Mouse (Mus musculus) kidney, adult 9 months (tissue): ENCODE measurements around the gene Espn.

ENCODE experiments used
- DNase-seq: peaks from one replicate; pipeline ENCODE4 v3.0.0; 2022

Gene Espn

DNA sequence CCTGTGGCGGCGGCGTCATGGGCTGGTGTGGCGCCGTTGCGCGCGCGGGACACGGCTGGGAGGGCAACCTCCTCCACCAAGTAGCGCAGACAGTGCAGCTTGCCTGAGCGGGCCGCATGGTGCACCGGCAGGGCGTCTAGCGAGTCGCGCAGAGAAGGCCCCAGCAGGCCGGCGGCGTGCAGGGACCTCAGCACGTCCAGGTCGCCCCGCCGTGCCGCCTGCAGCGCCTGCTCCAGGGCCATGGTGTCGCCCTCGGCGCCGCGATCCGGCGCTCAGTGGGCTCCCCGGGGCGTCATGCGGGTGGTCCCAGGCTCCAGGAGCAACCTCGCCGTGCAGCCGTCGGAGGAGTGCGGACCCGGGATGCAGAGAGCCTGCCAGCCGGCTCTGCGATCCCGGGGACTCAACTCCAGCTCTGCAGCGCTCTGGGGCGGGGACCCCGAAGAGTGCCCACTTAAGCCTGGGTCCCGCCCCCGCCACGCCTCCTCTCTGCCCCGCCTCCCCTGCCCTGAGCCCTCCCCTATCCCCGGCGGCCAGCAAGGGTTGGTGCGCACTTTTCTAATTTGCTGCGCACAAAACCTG, at the start of gene Espn:
Gene Espn (minus strand): TSS at position 406 of the 579 bp plus-strand sequence.
- peak; percentile 48 for DNase-seq

DNA sequence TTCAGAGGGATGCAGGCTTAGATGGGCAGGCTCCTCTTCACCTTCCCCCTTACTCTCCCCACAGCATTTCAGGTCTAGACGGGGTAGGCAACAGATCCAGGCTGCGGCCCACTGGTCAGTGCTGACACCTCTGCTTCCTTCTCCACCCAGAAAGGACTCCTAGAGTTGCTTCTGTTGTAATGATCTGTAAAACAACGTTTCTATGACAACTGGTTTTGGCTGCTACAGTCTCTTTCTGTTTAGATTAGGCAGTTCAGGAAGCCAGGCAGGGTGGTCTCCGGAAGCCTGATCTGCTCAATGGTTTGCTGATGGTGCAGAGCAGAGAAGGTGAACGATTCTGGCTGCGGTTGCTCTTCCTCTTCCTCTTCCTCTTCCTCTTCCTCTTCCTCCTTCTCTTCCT, 49.3 kb upstream of the Espn start:
- no peak for DNase-seq

DNA sequence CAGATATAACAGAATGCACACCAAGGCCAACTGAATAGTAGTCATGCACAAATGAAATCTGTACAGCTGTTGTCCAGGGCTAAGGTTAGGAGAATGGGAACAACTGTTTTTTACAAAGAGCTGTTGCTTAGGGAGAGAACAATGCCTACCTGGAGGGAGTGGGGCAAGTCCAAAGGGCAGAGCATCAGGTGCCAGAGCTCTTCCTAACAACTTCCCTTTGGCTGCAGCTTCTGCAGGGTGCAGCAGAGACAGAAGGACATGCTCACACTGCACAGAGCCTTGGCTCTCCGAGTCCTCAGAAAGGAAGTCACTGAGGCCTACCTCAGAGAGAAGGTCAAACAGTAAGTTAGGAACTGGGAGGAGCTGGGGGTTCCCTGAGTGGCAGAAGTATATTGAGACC, 47.4 kb upstream of the Espn start:
- DNase-seq: no peak

DNA sequence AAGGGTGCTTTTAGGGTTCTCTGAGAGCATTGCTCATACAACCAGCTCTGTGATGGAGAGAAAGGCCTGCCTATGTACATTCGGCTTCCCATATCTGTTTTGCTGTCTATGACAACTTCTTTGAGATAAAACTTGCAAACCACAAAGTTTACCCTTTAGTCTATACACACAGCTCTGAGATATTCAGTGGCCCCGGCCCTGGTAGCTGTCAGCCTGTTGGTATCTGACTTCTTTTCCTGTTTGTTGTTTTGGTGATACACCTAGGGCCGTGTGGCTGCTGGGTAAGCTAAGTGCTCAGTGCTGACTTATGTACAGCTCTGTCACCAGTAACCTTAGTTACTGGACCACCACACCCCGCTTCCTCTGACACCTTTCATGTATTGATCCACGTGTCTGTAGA, 45.4 kb upstream of the Espn start:
- DNase-seq: no peak

DNA sequence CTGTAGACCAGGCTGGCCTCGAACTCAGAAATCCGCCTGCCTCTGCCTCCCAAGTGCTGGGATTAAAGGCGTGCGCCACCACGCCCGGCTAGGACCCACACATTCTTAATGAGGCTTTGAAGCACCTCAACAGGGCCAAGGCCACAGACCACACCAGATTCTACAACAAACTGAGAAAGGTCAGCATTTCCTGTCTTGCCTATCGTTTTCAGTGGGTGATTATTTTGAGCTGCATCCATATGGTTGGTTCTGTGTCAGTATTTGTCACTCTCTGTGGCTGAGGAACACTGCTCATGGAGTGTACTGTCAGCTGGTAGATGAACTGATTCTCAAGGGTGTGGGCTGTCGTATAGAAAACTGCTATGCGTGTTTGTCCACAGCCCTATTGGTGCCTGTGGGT, 44.1 kb upstream of the Espn start:
- no peak for DNase-seq

GRCm38 (mm10) chr4:152194476-152195175, 42.5 kb upstream of the Espn start:
- peak; percentile 40 for DNase-seq

- peak; percentile 31 for DNase-seq
Observed at GRCm38 (mm10) chr4:152192569-152192968, 40.4 kb upstream of the Espn start.

GRCm38 (mm10) chr4:152190701-152191100, 38.5 kb upstream of the Espn start:
- no peak for DNase-seq

GRCm38 (mm10) chr4:152190096-152190653, 38.0 kb upstream of the Espn start:
- DNase-seq: no peak

GRCm38 (mm10) chr4:152189691-152190090, 37.5 kb upstream of the Espn start:
- no peak for DNase-seq

GRCm38 (mm10) chr4:152189071-152189470, 36.9 kb upstream of the Espn start:
- no peak for DNase-seq

GRCm38 (mm10) chr4:152188651-152189050, 36.5 kb upstream of the Espn start:
- DNase-seq: no peak

DNA sequence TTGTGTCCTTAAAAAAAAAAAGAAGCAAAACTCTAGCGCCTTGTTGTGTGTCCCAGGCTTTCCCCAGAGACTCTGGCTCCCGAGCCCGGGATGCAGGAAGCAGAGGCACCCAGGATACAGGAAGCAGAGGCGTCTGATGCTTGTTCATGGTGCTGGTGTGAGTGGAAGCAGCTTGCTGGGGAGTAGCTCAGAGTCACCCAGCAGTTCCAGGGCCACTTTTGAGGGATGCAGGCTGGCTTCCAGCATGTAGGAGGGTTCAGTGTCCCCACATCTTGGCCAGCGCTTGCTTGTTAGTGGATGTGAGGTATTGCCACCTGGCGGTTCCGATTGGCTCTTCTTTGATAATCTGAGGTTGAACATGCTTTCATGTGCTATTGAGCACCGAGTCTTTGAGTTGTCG, 35.0 kb upstream of the Espn start:
- no peak for DNase-seq

- no peak for DNase-seq
Observed at GRCm38 (mm10) chr4:152186205-152187082, 34.3 kb upstream of the Espn start.

GRCm38 (mm10) chr4:152185510-152186204, 33.5 kb upstream of the Espn start:
- DNase-seq: no peak

GRCm38 (mm10) chr4:152185137-152185509, 33.0 kb upstream of the Espn start:
- DNase-seq: no peak

DNA sequence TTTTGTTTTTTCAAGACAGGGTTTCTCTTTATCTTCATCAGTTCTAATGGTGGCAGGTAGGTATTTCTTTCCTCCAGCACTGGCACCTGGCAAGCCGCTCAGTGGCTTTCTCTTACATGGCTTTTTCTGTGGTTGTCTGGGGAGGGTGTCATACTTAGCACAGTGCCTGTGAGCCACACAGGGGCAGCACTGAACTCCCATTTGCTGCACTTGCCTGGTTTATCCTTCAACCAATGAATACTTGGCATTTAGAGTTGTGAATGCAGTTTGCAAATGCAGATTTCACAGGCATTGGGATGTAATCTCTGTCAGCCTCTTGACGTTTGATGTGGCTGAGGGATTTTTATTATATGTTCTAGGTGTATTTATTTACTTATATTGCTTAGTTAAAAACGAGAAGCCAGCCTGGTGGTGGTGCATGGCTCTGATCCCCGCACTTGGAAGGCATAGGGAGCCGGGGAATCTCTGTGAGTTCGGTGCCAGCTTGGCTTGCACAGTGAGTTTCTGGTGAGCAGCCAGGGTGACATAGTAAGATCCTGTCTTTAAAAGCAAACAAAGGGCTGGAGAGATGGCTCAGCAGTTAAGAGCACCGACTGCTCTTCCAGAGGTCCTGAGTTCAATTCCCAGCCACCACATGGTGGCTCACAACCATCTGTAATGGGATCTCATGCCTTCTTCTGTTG, 32.3 kb upstream of the Espn start:
- DNase-seq: no peak

- DNase-seq: no peak
Observed at GRCm38 (mm10) chr4:152182205-152182604, 30.0 kb upstream of the Espn start.

- DNase-seq: no peak
Observed at GRCm38 (mm10) chr4:152179946-152180660, 27.9 kb upstream of the Espn start.

GRCm38 (mm10) chr4:152178916-152179705, 26.9 kb upstream of the Espn start:
- no peak for DNase-seq

DNA sequence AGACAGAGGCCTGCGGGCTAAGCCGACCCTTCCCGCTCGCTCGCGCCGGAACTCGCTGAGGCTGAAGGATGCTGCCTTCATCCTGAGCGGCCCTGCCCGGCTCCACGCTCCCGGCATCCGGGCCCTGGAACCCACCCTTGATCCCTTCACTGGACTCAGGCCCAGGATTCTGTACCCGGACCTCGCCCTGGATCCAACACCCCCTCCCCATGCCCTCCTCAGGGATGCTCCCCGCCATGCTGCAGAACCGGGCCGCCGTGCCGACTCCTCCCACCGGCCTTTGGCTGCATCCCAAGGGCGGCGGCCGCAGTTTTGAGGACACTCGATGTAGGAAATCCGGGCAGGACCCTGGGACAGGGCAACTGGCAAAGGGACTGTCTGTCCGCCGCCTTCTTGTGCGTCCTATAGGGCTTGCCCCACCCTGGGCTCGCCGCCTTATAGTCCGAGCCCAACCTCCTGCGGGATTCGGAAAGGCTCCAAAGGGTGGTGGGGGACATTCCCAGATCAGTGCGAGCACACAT, 26.2 kb upstream of the Espn start:
- DNase-seq: peak; percentile 45
